Mouse (Mus musculus) intestine, embryonic 15.5 days (tissue): Measurements from ENCODE around the gene Ppp3ca. TPM values are rescaled to one million over a fixed set of nuclear protein-coding genes. Genes with fewer than 3 reads are reported as not detected.

Experiments used
- ATAC-seq: fragments of 200-750 bp; cut with Nextera tagmentation; 2 replicates; pipeline ENCODE4 v1.8.0; 2017; ENCODE audit warnings: moderate TSS enrichment, moderate library complexity
- H3K27ac ChIP-seq: fragments of 300-500 bp; sonication (generic); 2 replicates; pipeline ENCODE4 v1.5.1; 2015; ENCODE audit warnings: mild to moderate bottlenecking, inconsistent platforms
- H3K27me3 ChIP-seq: fragments of 300-500 bp; sonication (generic); replicated peaks from 2 replicates; pipeline ENCODE4 v1.6.1; 2015; ENCODE audit warnings: inconsistent platforms
- H3K36me3 ChIP-seq: fragments of 300-500 bp; sonication (generic); 2 replicates; pipeline ENCODE4 v1.6.1; 2015; ENCODE audit warnings: inconsistent platforms
- H3K4me1 ChIP-seq: fragments of 300-500 bp; sonication (generic); replicated peaks from 2 replicates; pipeline ENCODE4 v1.6.1; 2015; ENCODE audit warnings: inconsistent platforms
- H3K4me2 ChIP-seq: fragments of 300-500 bp; sonication (generic); replicated peaks from 2 replicates; pipeline ENCODE4 v1.6.1; 2015; ENCODE audit warnings: mild to moderate bottlenecking, inconsistent platforms
- H3K4me3 ChIP-seq: fragments of 300-500 bp; sonication (generic); replicated peaks from 2 replicates; pipeline ENCODE4 v1.5.1; 2015; ENCODE audit warnings: inconsistent platforms
- H3K9ac ChIP-seq: fragments of 300-500 bp; sonication (generic); 2 replicates; pipeline ENCODE4 v1.6.1; 2015; ENCODE audit warnings: inconsistent platforms
- H3K9me3 ChIP-seq: fragments of 300-500 bp; sonication (generic); 2 replicates; pipeline ENCODE4 v1.6.1; 2016; ENCODE audit warnings: inconsistent platforms
- WGBS: fragments of 180-500 bp; shearing (Covaris S2); methylation state at CpG from one replicate; pipeline ENCODE4 v1.1.7; 2015; 5-methylcytosine and 5-hydroxymethylcytosine counted together
- polyA plus RNA-seq: library from polyadenylated mRNA; unstranded; fragments of >200 nt; fragmentation: Nextera tagmentation; extraction: Ambion mirVana; gene quantifications from 2 replicates; pipeline ENCODE4 v1.2.1, GENCODE M21; 2015

The Ppp3ca gene
- polyA plus RNA-seq, 1 experiment from 2014 or later = 47.5 TPM

DNA sequence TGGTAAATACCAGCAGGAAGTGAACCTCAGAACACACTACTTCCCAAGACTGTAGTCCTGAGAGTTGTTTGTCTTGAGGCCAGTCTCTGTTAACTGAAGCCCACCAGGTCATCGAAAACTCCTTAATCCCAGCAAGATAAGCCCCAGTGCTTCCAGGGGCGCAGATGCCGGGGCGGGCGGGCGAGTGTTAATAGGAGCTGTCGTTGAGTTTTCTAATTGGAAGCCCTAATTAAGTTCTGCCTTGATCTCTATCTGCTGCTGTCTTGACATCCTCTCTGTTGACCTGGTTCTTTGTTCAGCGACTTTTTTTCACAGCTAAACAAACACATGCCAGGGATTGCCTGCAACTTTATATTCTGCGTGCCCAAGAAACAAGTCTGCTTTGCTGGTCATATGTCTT, 165.9 kb downstream of the Ppp3ca start:
- no peak for ATAC-seq

DNA sequence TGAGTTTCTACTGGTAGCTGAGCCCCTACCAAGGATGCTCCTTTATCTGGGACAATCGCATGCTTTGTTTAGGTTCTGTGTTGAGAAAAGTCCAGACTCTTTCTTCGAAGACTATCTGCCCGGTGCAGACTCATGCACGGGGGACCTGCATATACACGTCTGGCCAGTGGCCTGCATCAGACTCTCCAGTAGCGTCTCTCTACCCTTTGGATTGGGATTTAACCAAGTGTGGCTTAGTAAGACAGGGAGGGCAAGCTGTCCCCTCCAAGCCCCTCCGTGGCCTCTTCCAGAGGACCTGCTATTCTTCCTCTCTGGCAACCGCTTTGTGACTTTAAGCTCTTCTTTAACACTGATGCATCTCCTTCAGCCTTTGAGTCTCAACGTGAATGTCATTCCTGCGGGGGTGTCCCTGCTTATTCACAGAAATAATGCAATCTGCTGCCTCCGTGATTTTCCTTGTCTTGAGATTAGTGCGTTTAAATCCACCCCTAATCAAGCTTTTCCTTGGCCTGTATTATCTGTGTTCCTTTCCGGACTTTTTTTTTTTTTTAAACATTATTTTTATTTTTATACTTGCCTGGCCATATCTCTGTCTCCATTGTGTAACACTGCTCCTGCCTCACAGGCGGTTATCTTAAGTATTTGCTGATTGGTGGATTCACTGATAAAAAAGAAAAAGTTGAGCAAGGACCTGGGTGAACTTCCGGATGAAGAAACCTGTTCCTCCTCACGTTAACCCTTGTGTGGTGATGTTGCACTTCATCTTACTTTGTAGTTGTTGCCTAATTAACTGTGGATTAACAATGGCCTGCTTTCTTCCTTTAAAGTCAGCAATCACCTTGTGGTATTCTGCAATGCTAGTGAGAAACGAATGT, 166.6 kb downstream of the Ppp3ca start:
- 52% methylated on average over 17 of the region's 17 CpGs for WGBS
- Histone ChIP-seq H3K27ac (no peak overlapping the region), H3K4me3 (no peak overlapping the region), H3K27me3 (no peaks in the 10 kb centered on the region), H3K36me3 (no peaks in the 10 kb centered on the region), H3K9ac (no peak overlapping the region), H3K4me2 (peak overlapping the region; percentile 39), H3K9me3 (no peaks in the 10 kb centered on the region), H3K4me1 (peaks cover 13% of the 10 kb centered on the region)
- peak; percentile 91 for ATAC-seq

More for the DNA sequence above, 165.9 kb downstream of the Ppp3ca start:
- Histone ChIP-seq H3K4me1 (peaks cover 13% of the 10 kb centered on the region), H3K9ac (no peak overlapping the region), H3K4me3 (no peak overlapping the region), H3K4me2 (no peak overlapping the region), H3K27ac (no peak overlapping the region), H3K36me3 (no peaks in the 10 kb centered on the region), H3K27me3 (no peaks in the 10 kb centered on the region), H3K9me3 (no peaks in the 10 kb centered on the region)
- WGBS = 56% methylated on average over 9 of the region's 9 CpGs

DNA sequence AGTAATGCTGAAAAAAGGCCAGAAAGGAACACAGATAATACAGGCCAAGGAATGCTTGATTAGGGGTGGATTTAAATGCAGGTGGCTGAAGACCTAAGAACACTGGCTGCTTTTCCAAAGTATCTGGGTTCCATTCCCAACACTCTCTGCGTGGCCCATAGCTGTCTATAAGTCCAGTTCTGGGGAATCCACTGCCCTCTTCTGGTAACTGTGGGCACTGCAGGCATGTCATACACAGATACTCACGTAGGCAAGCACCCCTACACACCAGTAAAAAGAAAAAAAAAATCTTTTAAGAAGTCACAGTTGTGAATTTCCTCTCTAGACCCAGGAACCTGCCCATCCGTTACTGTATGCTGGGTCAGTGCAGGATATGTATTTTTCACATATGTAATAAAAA, 167.7 kb downstream of the Ppp3ca start:
- no peak overlapping the region for H3K27ac ChIP-seq
- H3K9me3 ChIP-seq = no peaks in the 10 kb centered on the region
- no peak for ATAC-seq
- H3K9ac ChIP-seq = no peak overlapping the region
- 97% methylated on average over 3 of the region's 3 CpGs for WGBS
- no peak overlapping the region for H3K4me2 ChIP-seq
- peaks cover 13% of the 10 kb centered on the region for H3K4me1 ChIP-seq
- H3K27me3 ChIP-seq = no peaks in the 10 kb centered on the region
- H3K4me3 ChIP-seq = no peak overlapping the region
- no peaks in the 10 kb centered on the region for H3K36me3 ChIP-seq

DNA sequence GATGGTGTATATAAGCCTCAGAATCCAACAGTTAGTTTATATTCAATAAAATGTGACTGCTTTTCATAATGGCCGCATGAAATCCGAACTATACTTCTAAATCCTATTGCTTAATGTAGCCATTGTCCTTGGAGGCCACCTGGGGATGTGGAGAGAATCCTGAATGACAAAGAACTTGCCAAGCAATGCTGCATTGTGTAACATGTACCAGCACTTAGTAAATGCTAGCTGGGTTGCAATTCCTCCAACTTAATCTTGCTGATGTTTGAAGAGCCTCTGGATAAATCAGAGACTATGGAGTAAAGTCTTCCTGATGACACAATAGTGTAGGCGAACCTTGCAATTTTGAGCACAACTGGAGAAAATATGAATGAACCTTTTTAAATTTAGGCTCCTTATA, 171.4 kb downstream of the Ppp3ca start:
- Histone ChIP-seq H3K27ac (no peak overlapping the region), H3K9ac (no peak overlapping the region), H3K4me3 (no peak overlapping the region), H3K36me3 (no peaks in the 10 kb centered on the region), H3K4me1 (peaks cover 3% of the 10 kb centered on the region; the same call in 1 of the 2 replicates), H3K4me2 (no peak overlapping the region), H3K27me3 (no peaks in the 10 kb centered on the region), H3K9me3 (no peaks in the 10 kb centered on the region)
- WGBS = 78% methylated on average over 3 of the region's 3 CpGs
- ATAC-seq = no peak

DNA sequence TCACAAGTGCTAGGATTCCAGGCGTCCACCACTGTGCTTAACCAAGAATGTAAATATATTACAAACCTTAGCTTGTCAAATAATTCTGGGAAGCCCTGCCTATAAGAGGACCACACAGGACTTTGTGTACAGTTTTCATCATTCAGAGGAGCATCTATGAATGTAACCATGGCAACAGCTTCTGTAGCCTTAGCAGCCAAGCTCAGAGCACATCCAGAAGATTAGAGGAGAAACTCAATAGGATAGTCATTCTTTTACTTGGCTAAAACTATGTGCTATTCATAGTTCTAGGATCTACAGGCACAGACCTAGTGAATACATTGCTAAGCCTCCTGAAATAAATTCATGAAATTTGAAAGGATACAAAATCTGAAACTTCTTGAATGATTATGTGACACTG, 172.5 kb downstream of the Ppp3ca start:
- Histone ChIP-seq H3K36me3 (no peaks in the 10 kb centered on the region), H3K4me3 (no peak overlapping the region), H3K9ac (no peak overlapping the region), H3K4me1 (no peaks in the 10 kb centered on the region), H3K4me2 (no peak overlapping the region), H3K9me3 (no peaks in the 10 kb centered on the region), H3K27me3 (no peaks in the 10 kb centered on the region), H3K27ac (no peak overlapping the region)
- 52% methylated on average over 1 of the region's 1 CpGs for WGBS
- no peak for ATAC-seq

DNA sequence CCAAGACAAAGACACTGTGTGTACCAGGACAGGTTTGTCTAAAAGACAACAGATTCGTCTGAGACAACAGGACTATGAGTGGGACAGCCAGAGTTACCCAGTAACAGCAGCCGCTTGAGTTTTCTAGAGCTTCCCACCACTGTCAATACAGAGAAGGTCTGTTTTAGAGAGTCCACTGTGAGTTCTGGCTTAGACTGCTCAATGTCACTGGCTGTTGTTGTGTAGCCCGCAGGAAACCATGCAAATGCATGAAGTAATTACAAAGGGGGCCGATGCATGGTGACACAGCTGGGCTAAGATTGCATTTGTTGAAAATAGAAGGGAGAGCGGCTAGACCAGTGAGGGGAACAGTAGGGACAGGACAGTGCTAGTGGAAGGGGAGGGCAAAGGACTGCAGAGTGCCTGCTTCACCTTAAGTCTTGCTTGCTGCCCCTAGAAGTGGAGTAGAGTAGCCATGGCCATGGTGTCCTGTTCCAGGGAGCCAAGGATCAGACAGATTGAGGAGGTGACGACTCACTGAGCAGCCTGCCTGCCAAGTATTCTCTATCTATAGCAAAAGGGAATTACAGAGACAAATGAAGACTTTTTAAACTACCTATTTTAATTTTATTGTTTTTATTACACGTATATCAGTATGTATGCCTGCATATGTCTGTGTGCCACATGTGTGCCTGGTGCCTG, 174.0 kb downstream of the Ppp3ca start:
- no peak overlapping the region for H3K9ac ChIP-seq
- ATAC-seq = no peak
- WGBS = 79% methylated on average over 7 of the region's 7 CpGs
- H3K4me2 ChIP-seq = no peak overlapping the region
- no peaks in the 10 kb centered on the region for H3K27me3 ChIP-seq
- H3K27ac ChIP-seq = no peak overlapping the region
- no peaks in the 10 kb centered on the region for H3K9me3 ChIP-seq
- no peak overlapping the region for H3K4me3 ChIP-seq
- no peaks in the 10 kb centered on the region for H3K36me3 ChIP-seq
- H3K4me1 ChIP-seq = no peaks in the 10 kb centered on the region

DNA sequence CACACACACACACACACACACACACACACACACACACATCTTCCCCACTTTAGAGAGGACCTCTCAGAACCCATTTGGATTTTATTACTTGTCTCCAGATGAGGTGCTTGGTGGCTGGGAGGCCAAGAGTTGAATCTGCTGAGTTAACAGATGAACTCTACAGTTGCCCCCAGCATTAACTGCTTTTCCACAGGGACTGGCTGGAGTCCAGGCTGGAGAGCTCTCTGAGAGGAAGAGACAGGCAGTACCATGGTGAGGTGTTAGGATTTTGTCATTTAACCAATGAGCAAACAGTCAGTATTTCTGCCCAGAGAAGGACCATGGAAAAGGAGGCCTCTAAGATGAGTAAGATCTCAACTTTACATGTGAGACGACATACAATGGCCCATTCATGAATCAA, 179.1 kb downstream of the Ppp3ca start:
- no peaks in the 10 kb centered on the region for H3K36me3 ChIP-seq
- WGBS = 95% methylated on average over 1 of the region's 1 CpGs
- no peak for ATAC-seq

DNA sequence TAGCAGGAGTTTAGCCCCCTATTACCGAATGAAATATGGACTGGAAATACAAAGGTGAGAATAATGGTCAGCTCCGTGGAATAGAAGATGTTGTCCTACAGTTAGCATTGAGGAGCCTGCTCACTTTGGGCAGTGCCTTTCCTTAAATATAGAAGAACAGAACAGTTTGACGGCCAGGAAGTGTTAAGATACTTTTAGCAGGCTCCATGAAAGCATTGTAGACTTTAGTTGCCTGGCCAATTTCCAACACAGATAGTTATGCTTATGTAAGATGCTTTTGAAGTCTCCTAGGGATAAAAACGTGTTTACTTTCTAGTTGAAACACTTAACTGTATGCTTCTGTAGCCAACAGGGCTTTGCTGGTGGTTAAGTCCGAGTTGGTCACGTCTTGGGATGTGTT, 183.0 kb downstream of the Ppp3ca start:
- H3K4me3 ChIP-seq = no peak overlapping the region
- H3K27ac ChIP-seq = no peak overlapping the region
- no peak overlapping the region for H3K9ac ChIP-seq
- peaks cover 4% of the 10 kb centered on the region; the same call in 1 of the 2 replicates for H3K4me1 ChIP-seq
- no peaks in the 10 kb centered on the region for H3K36me3 ChIP-seq
- no peaks in the 10 kb centered on the region for H3K27me3 ChIP-seq
- 73% methylated on average over 6 of the region's 6 CpGs for WGBS
- H3K9me3 ChIP-seq = no peaks in the 10 kb centered on the region
- no peak overlapping the region for H3K4me2 ChIP-seq
- no peak for ATAC-seq

More for the DNA sequence above, 179.1 kb downstream of the Ppp3ca start:
- H3K4me2 ChIP-seq = no peak overlapping the region
- no peaks in the 10 kb centered on the region for H3K4me1 ChIP-seq
- H3K4me3 ChIP-seq = no peak overlapping the region
- no peaks in the 10 kb centered on the region for H3K9me3 ChIP-seq
- no peak overlapping the region for H3K27ac ChIP-seq
- no peak overlapping the region for H3K9ac ChIP-seq
- no peaks in the 10 kb centered on the region for H3K27me3 ChIP-seq

DNA sequence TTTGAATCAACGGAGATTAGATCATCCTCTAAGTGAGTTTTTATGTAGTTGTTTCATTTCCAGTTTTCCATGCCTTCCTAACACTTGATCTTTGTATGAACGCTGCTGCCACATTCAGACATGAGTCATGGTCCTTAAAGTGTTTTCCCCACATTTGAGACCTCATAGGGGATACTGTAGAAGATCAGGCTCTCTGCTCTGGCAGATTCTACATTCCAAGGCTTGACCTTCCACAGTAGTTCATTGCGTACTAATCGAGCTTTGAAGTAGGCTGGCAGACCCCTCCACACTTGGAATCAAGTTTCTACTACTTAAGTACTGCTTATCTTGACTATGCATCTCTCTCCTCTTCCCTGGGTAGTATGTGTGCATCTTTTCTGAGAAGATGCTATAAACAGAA, 183.7 kb downstream of the Ppp3ca start:
- no peak overlapping the region for H3K4me3 ChIP-seq
- no peaks in the 10 kb centered on the region for H3K36me3 ChIP-seq
- no peak overlapping the region for H3K9ac ChIP-seq
- WGBS = 76% methylated on average over 4 of the region's 4 CpGs
- H3K4me2 ChIP-seq = no peak overlapping the region
- ATAC-seq = no peak
- H3K27me3 ChIP-seq = no peaks in the 10 kb centered on the region
- peaks cover 4% of the 10 kb centered on the region; the same call in 1 of the 2 replicates for H3K4me1 ChIP-seq
- H3K9me3 ChIP-seq = no peaks in the 10 kb centered on the region
- H3K27ac ChIP-seq = no peak overlapping the region

DNA sequence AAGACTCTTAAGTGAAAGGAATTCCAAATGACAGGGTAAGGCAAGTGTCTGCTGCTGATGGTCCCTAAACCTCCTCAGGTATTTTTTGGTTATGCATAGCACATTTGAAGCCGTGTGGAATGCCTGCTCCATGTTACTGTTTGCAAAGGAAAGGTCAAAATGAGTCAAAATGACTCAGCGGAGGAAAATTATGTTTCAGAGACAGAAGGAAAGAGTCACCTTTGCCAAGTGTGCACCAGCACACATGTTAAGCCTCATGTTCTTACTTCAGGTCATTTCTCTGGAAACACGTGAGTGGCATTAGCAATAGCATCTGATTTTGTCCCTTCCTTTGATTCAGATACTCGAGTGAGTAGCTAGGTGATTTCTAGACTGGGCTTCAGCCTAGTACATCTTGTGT, 186.1 kb downstream of the Ppp3ca start:
- Histone ChIP-seq H3K9me3 (no peaks in the 10 kb centered on the region), H3K4me2 (no peak overlapping the region), H3K36me3 (no peaks in the 10 kb centered on the region), H3K4me1 (peaks cover 4% of the 10 kb centered on the region; the same call in 1 of the 2 replicates), H3K9ac (no peak overlapping the region), H3K4me3 (no peak overlapping the region), H3K27ac (no peak overlapping the region), H3K27me3 (no peaks in the 10 kb centered on the region)
- WGBS = 81% methylated on average over 4 of the region's 4 CpGs
- no peak for ATAC-seq

DNA sequence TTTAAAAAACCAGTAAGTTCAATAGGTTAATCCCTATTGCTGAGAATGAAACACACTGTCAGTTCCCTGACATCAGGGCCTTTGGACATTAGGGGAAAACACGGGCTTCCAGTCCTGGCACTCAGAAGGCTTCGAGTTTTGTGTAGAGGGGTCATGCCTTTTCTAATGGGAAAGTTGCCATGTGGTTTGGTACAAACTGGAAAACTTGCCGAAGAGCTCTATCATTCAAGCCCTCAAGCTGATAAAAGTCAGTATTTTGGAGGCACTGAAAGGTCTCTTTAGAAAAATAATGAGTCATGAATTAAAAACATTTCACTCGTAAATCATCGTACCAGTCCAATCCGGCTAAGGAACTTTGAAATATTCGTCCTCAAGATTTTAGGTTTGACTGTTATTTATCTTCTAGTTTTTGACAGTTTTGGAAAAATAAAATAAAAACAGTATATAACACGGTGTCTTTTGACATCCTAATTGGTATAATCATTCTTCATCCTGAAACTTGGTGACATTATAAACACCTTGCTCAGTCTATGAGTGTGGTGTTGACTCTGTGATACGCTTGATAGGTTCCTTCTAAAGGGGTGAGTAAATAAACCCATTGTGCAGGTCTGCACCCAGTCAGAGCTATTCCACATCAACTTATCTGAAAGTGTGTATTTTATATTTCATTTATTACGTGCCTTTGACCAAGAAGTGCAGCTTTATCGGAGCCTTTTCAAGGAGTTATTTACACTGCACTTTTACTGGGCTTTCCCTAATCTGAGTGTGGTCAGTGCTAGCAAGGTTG, 192.3 kb downstream of the Ppp3ca start:
- Histone ChIP-seq H3K36me3 (no peaks in the 10 kb centered on the region), H3K27me3 (no peaks in the 10 kb centered on the region), H3K4me1 (no peaks in the 10 kb centered on the region), H3K9ac (no peak overlapping the region), H3K9me3 (no peaks in the 10 kb centered on the region), H3K4me2 (no peak overlapping the region), H3K4me3 (no peak overlapping the region), H3K27ac (no peak overlapping the region)
- peak; percentile 70 for ATAC-seq
- 66% methylated on average over 11 of the region's 11 CpGs for WGBS

DNA sequence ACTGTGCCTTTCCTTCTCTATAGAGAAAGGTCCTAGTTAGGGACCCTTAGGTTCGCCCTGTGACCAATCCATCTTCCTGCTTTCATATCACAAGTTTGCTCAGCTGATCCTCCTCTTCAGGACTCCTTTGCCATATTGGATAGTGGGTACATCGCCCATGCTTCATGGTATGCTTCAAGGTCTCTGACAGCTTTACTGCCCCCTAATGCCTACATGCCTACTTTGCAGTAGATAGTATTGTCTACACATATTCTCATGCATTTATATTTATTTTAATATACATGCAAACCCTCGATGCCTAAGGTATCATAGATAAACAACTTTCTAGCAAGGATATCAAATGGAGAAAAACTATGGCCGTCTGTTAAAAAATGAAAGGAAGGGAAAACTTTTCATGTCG, 193.2 kb downstream of the Ppp3ca start:
- Histone ChIP-seq H3K27ac (no peak overlapping the region), H3K27me3 (no peaks in the 10 kb centered on the region), H3K9me3 (no peaks in the 10 kb centered on the region), H3K9ac (no peak overlapping the region), H3K36me3 (no peaks in the 10 kb centered on the region), H3K4me1 (no peaks in the 10 kb centered on the region), H3K4me2 (no peak overlapping the region), H3K4me3 (no peak overlapping the region)
- WGBS = 88% methylated on average over 5 of the region's 5 CpGs
- ATAC-seq = no peak
